Mouse (Mus musculus): ENCODE results near the gene Cdh20. TPM values are rescaled to one million over a fixed set of nuclear protein-coding genes. Genes with fewer than 3 reads are reported as not detected.

The Cdh20 gene
- not detected for total RNA-seq (2023)

GRCm38 (mm10) chr1:104768371-104769249 is at the start of gene Cdh20:
Gene Cdh20 (plus strand): TSS chr1:104768529.

